Mouse (Mus musculus) kidney, adult 11 months (tissue): ENCODE data around the gene Baz2a.
A peak's percentile ranks its signal among the peaks of the same experiment; 100 is the strongest.
"Not testable (repeated sequence)": the region's sequence is repeated elsewhere in the genome, so short reads cannot be mapped to it uniquely, and the experiment has no call there.

ENCODE experiments used
- DNase-seq: peaks from one replicate; pipeline ENCODE4 v3.0.0; 2022

The Baz2a gene

GRCm38 (mm10) chr10:128082880-128083421 is 8.4 kb upstream of the Baz2a start, which contains the start of gene Atp5b:
Atp5b (plus strand) TSS chr10:128083273.
- peak; percentile 99 for DNase-seq

GRCm38 (mm10) chr10:128083688-128084087 is 7.7 kb upstream of the Baz2a start:
- DNase-seq, result peak; percentile 43

GRCm38 (mm10) chr10:128084160-128084559 is 7.2 kb upstream of the Baz2a start:
- no peak for DNase-seq

GRCm38 (mm10) chr10:128086391-128086790 is 5.0 kb upstream of the Baz2a start:
- no peak for DNase-seq

- DNase-seq, result not testable (repeated sequence)
Measured at GRCm38 (mm10) chr10:128087216-128087615, 4.2 kb upstream of the Baz2a start.

- DNase-seq, result no peak
Measured at GRCm38 (mm10) chr10:128088181-128088580, 3.2 kb upstream of the Baz2a start.

- DNase-seq, result no peak
Measured at GRCm38 (mm10) chr10:128089842-128090241, 1.5 kb upstream of the Baz2a start.

GRCm38 (mm10) chr10:128090651-128091563 is 470 bp upstream of the Baz2a start:
- DNase-seq, result peak; percentile 91

- DNase-seq, result peak; percentile 81
Measured at GRCm38 (mm10) chr10:128092506-128093495, 1.4 kb downstream of the Baz2a start.

- peak; percentile 45 for DNase-seq
Measured at GRCm38 (mm10) chr10:128093496-128094294, 2.3 kb downstream of the Baz2a start.

GRCm38 (mm10) chr10:128094340-128094968 is 3.1 kb downstream of the Baz2a start:
- DNase-seq, result peak; percentile 93

- no peak for DNase-seq
Measured at GRCm38 (mm10) chr10:128095003-128095636, 3.7 kb downstream of the Baz2a start.

- no peak for DNase-seq
Measured at GRCm38 (mm10) chr10:128096313-128096692, 4.9 kb downstream of the Baz2a start.

- DNase-seq, result peak; percentile 59
Measured at GRCm38 (mm10) chr10:128096693-128097586, 5.6 kb downstream of the Baz2a start.

GRCm38 (mm10) chr10:128097587-128097971 is 6.2 kb downstream of the Baz2a start:
- peak; percentile 46 for DNase-seq

- DNase-seq, result no peak
Measured at GRCm38 (mm10) chr10:128110103-128110761, 18.9 kb downstream of the Baz2a start.

GRCm38 (mm10) chr10:128111227-128111626 is 19.9 kb downstream of the Baz2a start:
- no peak for DNase-seq

GRCm38 (mm10) chr10:128123833-128124232 is 32.5 kb downstream of the Baz2a start:
- DNase-seq, result no peak

GRCm38 (mm10) chr10:128124831-128125230 is 33.5 kb downstream of the Baz2a start:
- no peak for DNase-seq
